Mouse (Mus musculus): ENCODE data around the gene Nfam1. TPM values are rescaled to one million over a fixed set of nuclear protein-coding genes. Genes with fewer than 3 reads are reported as not detected.

Gene Nfam1
- polyA plus RNA-seq, 1 experiment: 2.1 TPM

- no peak overlapping the region for H3K27ac ChIP-seq (replicated peaks; ENCODE audit: low read depth, low read length)
- no peak overlapping the region for H3K4me3 ChIP-seq (ENCODE audit: insufficient read depth, low read depth, low read length)
- H3K4me1 ChIP-seq (ENCODE audit: control insufficient read depth, insufficient read depth, insufficient read length, low read length): no peaks in the 10 kb centered on the region; the same call in 1 of the 2 replicates
Observed at GRCm38 (mm10) chr15:83029725-83030718, 3.1 kb downstream of the Nfam1 start.

- no peaks in the 10 kb centered on the region for H3K4me1 ChIP-seq (ENCODE audit: control insufficient read depth, insufficient read depth, insufficient read length, low read length)
- no peak overlapping the region for H3K4me3 ChIP-seq (ENCODE audit: insufficient read depth, low read depth, low read length)
- H3K27ac ChIP-seq (replicated peaks; ENCODE audit: low read depth, low read length): no peak overlapping the region
Observed at GRCm38 (mm10) chr15:83026129-83026528, 7.0 kb downstream of the Nfam1 start.

- Histone ChIP-seq H3K27ac (replicated peaks; ENCODE audit: low read depth, low read length) (no peak overlapping the region), H3K4me1 (ENCODE audit: control insufficient read depth, insufficient read depth, insufficient read length, low read length) (no peaks in the 10 kb centered on the region), H3K4me3 (ENCODE audit: insufficient read depth, low read depth, low read length) (no peak overlapping the region)
Observed at GRCm38 (mm10) chr15:83025041-83025760, 7.9 kb downstream of the Nfam1 start.

- Histone ChIP-seq H3K4me1 (ENCODE audit: control insufficient read depth, insufficient read depth, insufficient read length, low read length) (no peaks in the 10 kb centered on the region), H3K27ac (replicated peaks; ENCODE audit: low read depth, low read length) (no peak overlapping the region), H3K4me3 (ENCODE audit: insufficient read depth, low read depth, low read length) (no peak overlapping the region)
Observed at GRCm38 (mm10) chr15:83022947-83023346, 10.2 kb downstream of the Nfam1 start.

GRCm38 (mm10) chr15:83010990-83011664 is 22.0 kb downstream of the Nfam1 start:
- no peaks in the 10 kb centered on the region for H3K4me1 ChIP-seq (ENCODE audit: control insufficient read depth, insufficient read depth, insufficient read length, low read length)
- H3K4me3 ChIP-seq (ENCODE audit: insufficient read depth, low read depth, low read length): no peak overlapping the region
- H3K27ac ChIP-seq (replicated peaks; ENCODE audit: low read depth, low read length): no peak overlapping the region

- H3K4me1 ChIP-seq (ENCODE audit: control insufficient read depth, insufficient read depth, insufficient read length, low read length): no peaks in the 10 kb centered on the region
- H3K27ac ChIP-seq (replicated peaks; ENCODE audit: low read depth, low read length): no peak overlapping the region
- no peak overlapping the region for H3K4me3 ChIP-seq (ENCODE audit: insufficient read depth, low read depth, low read length)
Observed at GRCm38 (mm10) chr15:83010423-83010822, 22.7 kb downstream of the Nfam1 start.

- Histone ChIP-seq H3K27ac (replicated peaks; ENCODE audit: low read depth, low read length) (peak overlapping the region; percentile 58), H3K4me3 (ENCODE audit: insufficient read depth, low read depth, low read length) (no peak overlapping the region), H3K4me1 (ENCODE audit: control insufficient read depth, insufficient read depth, insufficient read length, low read length) (no peaks in the 10 kb centered on the region)
Observed at GRCm38 (mm10) chr15:83009532-83009931, 23.6 kb downstream of the Nfam1 start.

- Histone ChIP-seq H3K4me1 (ENCODE audit: control insufficient read depth, insufficient read depth, insufficient read length, low read length) (no peaks in the 10 kb centered on the region), H3K27ac (replicated peaks; ENCODE audit: low read depth, low read length) (peak overlapping the region; percentile 58), H3K4me3 (ENCODE audit: insufficient read depth, low read depth, low read length) (no peak overlapping the region)
Observed at GRCm38 (mm10) chr15:83008761-83009423, 24.2 kb downstream of the Nfam1 start.

GRCm38 (mm10) chr15:83007346-83007920 is 25.7 kb downstream of the Nfam1 start:
- Histone ChIP-seq H3K4me3 (ENCODE audit: insufficient read depth, low read depth, low read length) (no peak overlapping the region), H3K27ac (replicated peaks; ENCODE audit: low read depth, low read length) (no peak overlapping the region), H3K4me1 (ENCODE audit: control insufficient read depth, insufficient read depth, insufficient read length, low read length) (no peaks in the 10 kb centered on the region)

- Histone ChIP-seq H3K4me3 (ENCODE audit: insufficient read depth, low read depth, low read length) (no peak overlapping the region), H3K4me1 (ENCODE audit: control insufficient read depth, insufficient read depth, insufficient read length, low read length) (no peaks in the 10 kb centered on the region)
Observed at GRCm38 (mm10) chr15:83002665-83003548, 30.2 kb downstream of the Nfam1 start.

GRCm38 (mm10) chr15:82998811-82999221 is 34.3 kb downstream of the Nfam1 start:
- Histone ChIP-seq H3K4me3 (ENCODE audit: insufficient read depth, low read depth, low read length) (no peak overlapping the region), H3K4me1 (ENCODE audit: control insufficient read depth, insufficient read depth, insufficient read length, low read length) (no peaks in the 10 kb centered on the region), H3K27ac (replicated peaks; ENCODE audit: low read depth, low read length) (no peak overlapping the region)

More at GRCm38 (mm10) chr15:83002665-83003548, 30.2 kb downstream of the Nfam1 start:
- no peak overlapping the region for H3K27ac ChIP-seq (replicated peaks; ENCODE audit: low read depth, low read length)

- Histone ChIP-seq H3K4me1 (ENCODE audit: control insufficient read depth, insufficient read depth, insufficient read length, low read length) (no peaks in the 10 kb centered on the region), H3K27ac (replicated peaks; ENCODE audit: low read depth, low read length) (no peak overlapping the region), H3K4me3 (ENCODE audit: insufficient read depth, low read depth, low read length) (no peak overlapping the region)
Observed at GRCm38 (mm10) chr15:82996431-82996830, 36.7 kb downstream of the Nfam1 start.

- Histone ChIP-seq H3K27ac (replicated peaks; ENCODE audit: low read depth, low read length) (no peak overlapping the region), H3K4me1 (ENCODE audit: control insufficient read depth, insufficient read depth, insufficient read length, low read length) (no peaks in the 10 kb centered on the region), H3K4me3 (ENCODE audit: insufficient read depth, low read depth, low read length) (no peak overlapping the region)
Observed at GRCm38 (mm10) chr15:82995239-82995638, 37.9 kb downstream of the Nfam1 start.
